Mouse (Mus musculus): ENCODE results near the gene Myo10. TPM values are rescaled to one million over a fixed set of nuclear protein-coding genes. Genes with fewer than 3 reads are reported as not detected.
A peak's percentile ranks its signal among the peaks of the same experiment; 100 is the strongest.

The Myo10 gene
- polyA plus RNA-seq, 1 experiment from 2014 or later, result 42.0 TPM

DNA sequence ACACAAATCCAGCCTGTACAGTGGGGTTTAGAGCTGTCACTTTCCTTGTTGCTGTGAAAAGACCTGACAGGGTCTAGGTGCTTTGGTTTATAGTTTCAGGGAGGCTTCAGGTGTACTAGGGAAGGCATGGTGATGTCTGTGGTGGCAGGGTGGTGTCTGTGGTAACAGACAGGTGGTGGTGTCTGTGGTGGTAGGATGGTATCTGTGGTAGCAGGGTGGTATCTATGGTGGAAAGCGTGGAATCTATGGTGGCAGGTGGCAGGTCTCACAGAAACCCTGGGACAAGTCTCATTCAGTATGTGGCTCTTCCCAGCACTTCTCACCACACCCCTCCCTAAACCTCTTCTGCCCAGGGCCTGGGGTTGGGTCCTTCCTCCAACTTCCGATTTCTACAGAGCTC, 212.0 kb downstream of the Myo10 start:
- 89% methylated on average over 2 of the region's 2 CpGs for WGBS
- Histone ChIP-seq H3K9me3 (replicated peaks) (0 out of 2 replicates have a peak, but pooled peaks cover 9% of the 10 kb centered on the region), H3K4me3 (no peak overlapping the region), H3K4me1 (no peaks in the 10 kb centered on the region), H3K27me3 (no peaks in the 10 kb centered on the region), H3K27ac (no peak overlapping the region), H3K9ac (no peak overlapping the region), H3K36me3 (no peaks in the 10 kb centered on the region), H3K4me2 (replicated peaks) (no peak overlapping the region)
- ATAC-seq (ENCODE audit: low FRiP score), result no peak

DNA sequence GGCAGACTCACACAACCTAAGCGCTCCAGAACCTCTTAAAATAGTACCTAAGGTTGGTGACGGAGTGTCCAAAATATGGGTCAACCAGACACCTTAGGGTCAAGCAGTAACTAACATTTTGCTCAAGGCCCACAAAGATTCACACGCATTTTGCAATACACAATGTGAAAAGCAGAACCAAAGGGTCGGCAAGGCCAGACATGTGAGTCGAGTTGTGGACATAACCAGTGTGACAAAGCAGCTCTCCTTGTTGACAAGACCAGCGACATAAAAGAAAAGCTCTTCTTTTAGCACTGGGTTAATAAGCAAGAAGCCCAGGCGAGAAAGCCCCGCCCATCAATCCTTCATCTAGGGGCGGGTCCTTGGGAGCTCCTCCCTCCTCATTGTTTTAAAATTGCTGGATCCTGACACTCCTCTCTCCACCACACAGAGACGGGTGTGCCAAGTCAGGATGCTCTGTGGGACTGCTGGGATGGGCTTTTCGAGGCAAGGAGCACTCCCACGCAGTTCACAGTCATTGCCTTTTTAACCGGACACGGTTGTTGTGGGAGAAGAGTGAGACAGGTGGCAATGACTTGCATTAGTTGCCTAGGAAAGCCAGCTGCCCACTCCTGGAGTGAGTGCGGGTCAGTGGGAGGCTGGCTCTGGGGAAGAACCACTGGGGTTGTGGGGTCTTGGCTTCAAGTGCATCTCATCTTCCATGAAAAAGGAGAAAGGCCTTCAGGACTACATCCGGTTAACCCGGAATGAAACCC, 212.8 kb downstream of the Myo10 start:
- H3K9ac ChIP-seq, result no peak overlapping the region
- H3K9me3 ChIP-seq (replicated peaks), result 0 out of 2 replicates have a peak, but pooled peaks cover 9% of the 10 kb centered on the region
- no peaks in the 10 kb centered on the region for H3K27me3 ChIP-seq
- ATAC-seq (ENCODE audit: low FRiP score), result no peak
- no peak overlapping the region for H3K4me3 ChIP-seq
- H3K4me2 ChIP-seq (replicated peaks), result no peak overlapping the region
- H3K27ac ChIP-seq, result no peak overlapping the region
- no peaks in the 10 kb centered on the region for H3K4me1 ChIP-seq
- WGBS, result 86% methylated on average over 17 of the region's 17 CpGs
- H3K36me3 ChIP-seq, result no peaks in the 10 kb centered on the region

- Histone ChIP-seq H3K4me3 (peak overlapping the region; percentile 78), H3K9ac (peak overlapping the region; percentile 83), H3K27me3 (peaks cover 24% of the 10 kb centered on the region), H3K27ac (peak overlapping the region; percentile 23; the same call in 1 of the 2 replicates), H3K4me2 (replicated peaks) (peak overlapping the region; percentile 98), H3K36me3 (no peaks in the 10 kb centered on the region), H3K9me3 (replicated peaks) (peaks cover 4% of the 10 kb centered on the region; the same call in 1 of the 2 replicates), H3K4me1 (peaks cover 10% of the 10 kb centered on the region)
- WGBS, result 12% methylated on average over 16 of the region's 16 CpGs
- ATAC-seq (ENCODE audit: low FRiP score), result peak; percentile 53; the same call in 1 of the 2 replicates
Observed at GRCm38 (mm10) chr15:25842462-25843085, 220.2 kb downstream of the Myo10 start.

GRCm38 (mm10) chr15:25843086-25843991, 221.0 kb downstream of the Myo10 start, which contains the start of gene Retreg1:
TSS of gene Retreg1 (plus strand) at chr15:25843180.
- Histone ChIP-seq H3K4me2 (replicated peaks) (peak within 1 kb of the TSS; percentile 98), H3K36me3 (no peaks in the 10 kb centered on the region), H3K27me3 (peaks cover 24% of the 10 kb centered on the region), H3K27ac (peak within 1 kb of the TSS; percentile 23), H3K4me1 (peaks cover 10% of the 10 kb centered on the region), H3K9ac (peak within 1 kb of the TSS; percentile 83), H3K9me3 (replicated peaks) (no peaks in the 10 kb centered on the region; the same call in 1 of the 2 replicates), H3K4me3 (peak within 1 kb of the TSS; percentile 78)
- peak; percentile 89 for ATAC-seq (ENCODE audit: low FRiP score)
- 1% methylated on average over 48 of the region's 72 CpGs for WGBS

- peaks cover 24% of the 10 kb centered on the region for H3K27me3 ChIP-seq
- ATAC-seq (ENCODE audit: low FRiP score), result no peak
Observed at GRCm38 (mm10) chr15:25844013-25844570, 221.8 kb downstream of the Myo10 start.

DNA sequence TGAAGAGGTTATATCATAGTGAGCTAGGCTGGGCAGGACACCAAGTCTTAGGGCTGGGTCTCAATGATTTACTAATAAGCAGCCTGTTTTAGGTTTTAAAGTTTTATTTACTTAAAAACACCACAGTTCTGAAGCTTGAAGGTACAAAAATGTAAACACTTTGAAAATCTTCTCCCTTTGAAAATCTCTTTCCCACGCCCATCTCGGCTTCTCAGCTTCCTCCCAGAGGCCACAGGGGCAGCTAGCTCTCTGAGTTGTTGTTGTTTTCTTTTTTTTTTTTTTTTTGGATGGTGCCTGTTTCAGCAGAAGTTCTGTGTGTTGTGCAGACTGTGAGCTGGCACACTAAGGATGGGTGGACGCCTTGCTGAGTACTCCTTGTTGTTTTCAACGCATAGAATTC, 222.4 kb downstream of the Myo10 start:
- no peaks in the 10 kb centered on the region; the same call in 1 of the 2 replicates for H3K9me3 ChIP-seq (replicated peaks)
- H3K4me1 ChIP-seq, result peaks cover 10% of the 10 kb centered on the region
- WGBS, result 56% methylated on average over 4 of the region's 4 CpGs
- ATAC-seq (ENCODE audit: low FRiP score), result no peak
- no peak overlapping the region for H3K27ac ChIP-seq
- H3K36me3 ChIP-seq, result no peaks in the 10 kb centered on the region
- peaks cover 24% of the 10 kb centered on the region for H3K27me3 ChIP-seq
- H3K9ac ChIP-seq, result no peak overlapping the region
- H3K4me3 ChIP-seq, result no peak overlapping the region
- no peak overlapping the region for H3K4me2 ChIP-seq (replicated peaks)

More at GRCm38 (mm10) chr15:25844013-25844570, 221.8 kb downstream of the Myo10 start:
- Histone ChIP-seq H3K9ac (no peak overlapping the region), H3K9me3 (replicated peaks) (no peaks in the 10 kb centered on the region; the same call in 1 of the 2 replicates), H3K27ac (no peak overlapping the region), H3K4me2 (replicated peaks) (peak overlapping the region; percentile 98), H3K4me3 (peak overlapping the region; percentile 78), H3K4me1 (peaks cover 10% of the 10 kb centered on the region), H3K36me3 (no peaks in the 10 kb centered on the region)
- WGBS, result 18% methylated on average over 11 of the region's 11 CpGs

DNA sequence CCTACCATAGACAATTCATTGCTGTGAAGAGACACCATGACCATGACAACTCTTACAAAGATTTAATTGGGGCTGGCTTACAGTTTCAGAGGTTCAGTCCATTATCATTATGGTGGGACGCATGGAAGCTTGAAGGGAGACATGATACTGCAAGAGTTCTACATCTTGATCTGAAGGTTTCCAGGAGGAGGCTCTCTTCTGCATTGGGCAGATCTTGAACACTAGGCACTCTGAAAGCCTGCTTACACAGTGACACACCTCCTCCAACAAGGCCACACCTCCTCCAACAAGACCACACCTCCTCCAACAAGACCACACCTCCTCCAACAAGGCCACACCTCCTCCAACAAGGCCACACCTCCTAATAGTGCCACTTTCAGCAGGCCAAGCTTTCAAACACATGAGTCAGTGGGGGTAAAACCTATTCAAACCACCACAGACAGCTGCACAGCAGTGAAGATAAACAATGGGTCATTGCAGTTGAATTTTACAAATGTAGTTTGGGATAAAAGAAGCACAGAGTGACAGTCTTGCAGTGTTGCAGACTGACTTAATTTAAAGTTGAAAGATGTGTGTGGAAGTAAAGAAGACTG, 225.3 kb downstream of the Myo10 start:
- Histone ChIP-seq H3K9me3 (replicated peaks) (no peaks in the 10 kb centered on the region; the same call in 1 of the 2 replicates), H3K9ac (no peak overlapping the region), H3K27me3 (peaks cover 10% of the 10 kb centered on the region; the same call in 1 of the 2 replicates), H3K4me3 (no peak overlapping the region), H3K27ac (no peak overlapping the region), H3K36me3 (no peaks in the 10 kb centered on the region), H3K4me1 (peaks cover 7% of the 10 kb centered on the region), H3K4me2 (replicated peaks) (no peak overlapping the region)
- no peak for ATAC-seq (ENCODE audit: low FRiP score)
- 93% methylated on average over 1 of the region's 1 CpGs for WGBS

DNA sequence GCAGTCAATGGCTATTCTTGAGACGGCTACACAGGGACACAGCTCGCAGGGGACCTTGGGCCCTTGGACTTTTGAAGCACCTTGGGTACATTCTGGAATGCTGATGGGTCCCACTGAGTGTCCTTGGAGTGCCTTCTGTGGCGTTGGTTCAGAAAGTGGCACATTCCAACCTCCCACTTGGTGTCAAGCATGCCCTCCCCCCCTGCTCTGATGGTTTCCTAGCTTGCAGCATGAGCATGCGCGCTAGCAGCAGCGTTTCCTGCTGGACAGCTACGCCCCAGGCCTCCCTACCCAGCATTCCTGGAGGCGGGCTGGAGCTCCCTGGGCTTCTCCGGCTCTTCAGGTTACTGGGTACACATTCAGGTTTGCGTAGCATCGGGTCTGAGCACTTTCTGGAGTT, 228.2 kb downstream of the Myo10 start:
- Histone ChIP-seq H3K4me1 (peaks cover 2% of the 10 kb centered on the region; the same call in 1 of the 2 replicates), H3K36me3 (no peaks in the 10 kb centered on the region), H3K9ac (no peak overlapping the region), H3K27me3 (no peaks in the 10 kb centered on the region), H3K4me2 (replicated peaks) (no peak overlapping the region), H3K4me3 (no peak overlapping the region), H3K9me3 (replicated peaks) (no peaks in the 10 kb centered on the region; the same call in 1 of the 2 replicates), H3K27ac (no peak overlapping the region)
- 76% methylated on average over 11 of the region's 11 CpGs for WGBS
- no peak for ATAC-seq (ENCODE audit: low FRiP score)

- WGBS, result 68% methylated on average over 18 of the region's 18 CpGs
- Histone ChIP-seq H3K4me1 (peaks cover 3% of the 10 kb centered on the region; the same call in 1 of the 2 replicates), H3K9ac (no peak overlapping the region), H3K9me3 (replicated peaks) (no peaks in the 10 kb centered on the region), H3K4me3 (no peak overlapping the region), H3K27me3 (no peaks in the 10 kb centered on the region), H3K36me3 (no peaks in the 10 kb centered on the region), H3K27ac (no peak overlapping the region), H3K4me2 (replicated peaks) (no peak overlapping the region)
- no peak for ATAC-seq (ENCODE audit: low FRiP score)
Observed at GRCm38 (mm10) chr15:25854270-25854904, 232.1 kb downstream of the Myo10 start.

- Histone ChIP-seq H3K9ac (no peak overlapping the region), H3K27ac (no peak overlapping the region), H3K4me1 (peaks cover 3% of the 10 kb centered on the region; the same call in 1 of the 2 replicates), H3K36me3 (no peaks in the 10 kb centered on the region), H3K4me2 (replicated peaks) (no peak overlapping the region), H3K9me3 (replicated peaks) (no peaks in the 10 kb centered on the region), H3K27me3 (no peaks in the 10 kb centered on the region), H3K4me3 (no peak overlapping the region)
- no peak for ATAC-seq (ENCODE audit: low FRiP score)
- 80% methylated on average over 11 of the region's 12 CpGs for WGBS
Observed at GRCm38 (mm10) chr15:25858611-25859058, 236.3 kb downstream of the Myo10 start.

GRCm38 (mm10) chr15:25859469-25859868, 237.1 kb downstream of the Myo10 start:
- Histone ChIP-seq H3K4me3 (no peak overlapping the region), H3K27ac (no peak overlapping the region), H3K9ac (no peak overlapping the region), H3K27me3 (no peaks in the 10 kb centered on the region), H3K9me3 (replicated peaks) (no peaks in the 10 kb centered on the region), H3K4me1 (peaks cover 3% of the 10 kb centered on the region; the same call in 1 of the 2 replicates), H3K36me3 (no peaks in the 10 kb centered on the region), H3K4me2 (replicated peaks) (no peak overlapping the region)
- 57% methylated on average over 3 of the region's 3 CpGs for WGBS
- ATAC-seq (ENCODE audit: low FRiP score), result no peak

Measured in hindbrain, embryonic 12.5 days (tissue).